Mouse (Mus musculus): ENCODE results near the gene Sh2d3c.

DNA sequence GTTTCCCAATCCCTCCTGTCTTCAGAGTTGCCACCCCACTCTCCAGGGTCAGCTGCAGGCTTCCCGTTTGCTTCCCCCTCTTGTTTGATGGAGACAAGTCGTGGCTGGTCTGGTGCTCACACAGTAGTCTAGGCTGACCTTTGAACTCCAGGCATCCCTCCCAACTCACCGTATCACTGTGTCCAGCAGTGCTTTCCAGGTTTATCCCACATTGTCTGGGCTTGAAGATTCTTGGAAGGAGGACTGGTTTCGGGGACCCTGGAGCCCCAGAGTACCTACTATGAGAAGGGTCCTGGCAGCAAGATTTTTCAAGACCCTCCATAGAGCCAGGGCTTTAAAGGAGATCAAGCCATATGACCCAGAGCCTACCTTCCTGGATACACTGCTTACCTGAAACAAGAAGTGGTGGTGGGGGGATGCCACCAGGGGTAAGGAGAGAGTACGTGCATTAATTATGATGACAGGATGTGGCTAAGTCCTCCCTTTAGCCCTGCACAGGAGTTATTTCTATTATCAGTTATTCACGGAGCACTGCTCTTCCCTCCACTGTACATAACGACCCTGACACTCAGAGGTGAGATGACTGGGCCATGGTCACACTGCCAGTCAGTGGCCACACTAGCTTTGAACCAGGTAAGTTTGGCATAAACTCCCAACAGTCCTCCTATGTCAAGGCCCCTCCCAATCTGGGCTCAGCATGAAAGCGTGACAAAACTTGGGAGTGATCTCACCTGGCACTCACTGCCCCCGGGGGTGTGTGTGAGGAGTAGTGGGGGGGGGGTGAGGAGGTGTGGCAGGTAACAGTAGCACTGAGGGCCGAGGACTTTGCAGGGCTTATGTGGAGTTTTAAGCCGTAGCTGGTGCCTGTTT lies 6.5 kb upstream of the Sh2d3c start:
- TF ChIP-seq CTCF (IDR thresholded peaks at IDR 0.05; ENCODE audit: insufficient read depth, low read length) (no peak), POLR2A (IDR thresholded peaks at IDR 0.05; ENCODE audit: borderline replicate concordance, extremely low read depth, low read depth, low read length) (no peak)

Data from lung, adult 2 months (tissue).